Comparison of ENCODE assay signal across 7 mouse cellular contexts in genomic region chr17:23725999-23726757, GRCm38 (mm10). TPM values are rescaled to one million over a fixed set of nuclear protein-coding genes. Genes with fewer than 3 reads are reported as not detected.
DNase-seq lines count a peak whose midpoint lies in the region; ATAC-seq lines count a peak whose summit lies in the region.

Gene Pkmyt1 (plus strand): TSS chr17:23726336.

- ATAC-seq in granulocyte monocyte progenitor cell, adult 5-6 weeks (replicated peaks; ENCODE audit: poor library complexity, severe bottlenecking), result peak; percentile 78
- ATAC-seq in midbrain, embryonic 13.5 days, result peak; percentile 90

- 2% methylated on average over 73 of the region's 73 CpGs for WGBS in embryonic facial prominence, embryonic 10.5 days
- WGBS in limb, embryonic 10.5 days, result 2% methylated on average over 73 of the region's 73 CpGs
- under 1% methylated on average over 60 of the region's 73 CpGs for WGBS in midbrain, embryonic 13.5 days

- peak within 1 kb of the TSS; percentile 89 for H3K4me2 ChIP-seq in midbrain, embryonic 13.5 days (replicated peaks)

- peak; percentile 98 for DNase-seq in adrenal gland, postnatal 10 days
- peak; percentile 97 for DNase-seq in embryonic facial prominence, embryonic 10.5 days (ENCODE audit: low spot score)
- peak; percentile 91 for DNase-seq in kidney, adult 11 months
- DNase-seq in limb, embryonic 10.5 days (ENCODE audit: low spot score), result peak; percentile 97
- DNase-seq in spleen, adult 12 weeks (ENCODE audit: low spot score), result peak; percentile 96

- peak within 1 kb of the TSS; percentile 94 for H3K27ac ChIP-seq in embryonic facial prominence, embryonic 10.5 days (replicated peaks)
- peak within 1 kb of the TSS; percentile 92 for H3K27ac ChIP-seq in limb, embryonic 10.5 days
- H3K27ac ChIP-seq in midbrain, embryonic 13.5 days, result peak within 1 kb of the TSS; percentile 46; the same call in 1 of the 2 replicates

- H3K9ac ChIP-seq in midbrain, embryonic 13.5 days (replicated peaks), result peak within 1 kb of the TSS; percentile 75

- H3K4me1 ChIP-seq in embryonic facial prominence, embryonic 10.5 days, result peaks cover 23% of the 10 kb centered on the region
- peaks cover 16% of the 10 kb centered on the region for H3K4me1 ChIP-seq in limb, embryonic 10.5 days
- H3K4me1 ChIP-seq in midbrain, embryonic 13.5 days (replicated peaks), result peaks cover 13% of the 10 kb centered on the region

- H3K4me3 ChIP-seq in embryonic facial prominence, embryonic 10.5 days, result peak within 1 kb of the TSS; percentile 89
- peak within 1 kb of the TSS; percentile 89 for H3K4me3 ChIP-seq in limb, embryonic 10.5 days
- peak within 1 kb of the TSS; percentile 79 for H3K4me3 ChIP-seq in midbrain, embryonic 13.5 days (replicated peaks)

- H3K9me3 ChIP-seq in embryonic facial prominence, embryonic 10.5 days, result no peaks in the 10 kb centered on the region
- H3K9me3 ChIP-seq in limb, embryonic 10.5 days (replicated peaks), result no peaks in the 10 kb centered on the region
- no peaks in the 10 kb centered on the region for H3K9me3 ChIP-seq in midbrain, embryonic 13.5 days

- H3K36me3 ChIP-seq in embryonic facial prominence, embryonic 10.5 days (replicated peaks), result no peaks in the 10 kb centered on the region
- H3K36me3 ChIP-seq in limb, embryonic 10.5 days, result no peaks in the 10 kb centered on the region
- no peaks in the 10 kb centered on the region for H3K36me3 ChIP-seq in midbrain, embryonic 13.5 days

- H3K27me3 ChIP-seq in embryonic facial prominence, embryonic 10.5 days (replicated peaks; ENCODE audit: low read depth, poor library complexity, severe bottlenecking), result peaks cover 9% of the 10 kb centered on the region
- no peaks in the 10 kb centered on the region for H3K27me3 ChIP-seq in limb, embryonic 10.5 days (ENCODE audit: low read depth, poor library complexity, severe bottlenecking)
- no peaks in the 10 kb centered on the region for H3K27me3 ChIP-seq in midbrain, embryonic 13.5 days

RNA-seq across cellular contexts. Expression of gene Pkmyt1, which starts in this region (rescaled TPM):
- total RNA-seq in adrenal gland, postnatal 10 days (2021), result 10 to 100 TPM in 1 of 2 experiments, 1 to 10 TPM in 1; 9.1 to 12.8 TPM
- polyA plus RNA-seq in embryonic facial prominence, embryonic 10.5 days (2016; fragmentation: Nextera tagmentation; extraction: Ambion mirVana), result 61.6 and 62.0 TPM in 2 replicates
- 63.7 and 86.7 TPM in 2 replicates for total RNA-seq in granulocyte monocyte progenitor cell, adult 5-6 weeks (2014; fragmentation: Nextera tagmentation)
- 22.0 and 24.3 TPM in 2 replicates for total RNA-seq in granulocyte monocyte progenitor cell, adult 5-6 weeks (2017)
- polyA plus RNA-seq in limb, embryonic 10.5 days (2016; fragmentation: Nextera tagmentation; extraction: Ambion mirVana), result 66.8 and 67.6 TPM in 2 replicates
- polyA plus RNA-seq in midbrain, embryonic 13.5 days (2015; fragmentation: Nextera tagmentation; extraction: Ambion mirVana), result 21.4 and 26.5 TPM in 2 replicates

Comparison
In these comparisons a context has a peak if more than half of its experiments do, and no peak if none do; other contexts are left out.
1. Peak in every context shown above with its lines: DNase-seq, ATAC-seq, H3K4me3 ChIP-seq and H3K27ac ChIP-seq.